Mouse (Mus musculus): ENCODE results near the gene Tec.

- no peak for TF ChIP-seq POLR2A (IDR thresholded peaks at IDR 0.05; ENCODE audit: extremely low read depth, insufficient read depth, low read length)
- no peak for TF ChIP-seq CTCF (IDR thresholded peaks at IDR 0.05; ENCODE audit: low read depth, low read length)
These were observed 109.1 kb downstream of the Tec start for GRCm38 (mm10) chr5:72758925-72759924.
